Mouse (Mus musculus) erythroblast, embryonic 14.5 days (primary cell): ENCODE data around the gene Elovl7. TPM values are rescaled to one million over a fixed set of nuclear protein-coding genes. Genes with fewer than 3 reads are reported as not detected.

ENCODE experiments used
- H3K27me3 ChIP-seq: 2 replicates; pipeline ENCODE4 v1.6.1; 2012; ENCODE audit warnings: inconsistent platforms; ENCODE audit not compliant: control insufficient read depth
- H3K36me3 ChIP-seq: 2 replicates; pipeline ENCODE4 v1.6.1; 2012; ENCODE audit warnings: mild to moderate bottlenecking, inconsistent platforms; ENCODE audit not compliant: control insufficient read depth
- H3K4me1 ChIP-seq: 2 replicates; pipeline ENCODE4 v1.6.1; 2012; ENCODE audit warnings: inconsistent platforms; ENCODE audit not compliant: control insufficient read depth
- H3K4me3 ChIP-seq: replicated peaks from 2 replicates; pipeline ENCODE3; 2012; ENCODE audit warnings: moderate library complexity, mild to moderate bottlenecking, inconsistent platforms
- H3K9me3 ChIP-seq: 2 replicates; pipeline ENCODE4 v1.6.1; 2012; ENCODE audit warnings: low read length, inconsistent platforms, mixed read lengths; ENCODE audit not compliant: control insufficient read depth
- GATA1 ChIP-seq: IDR thresholded peaks from 2 replicates; pipeline ENCODE4 v1.6.1; 2012; ENCODE audit warnings: low read length, inconsistent platforms, mixed read lengths
- TAL1 ChIP-seq: IDR thresholded peaks from 3 replicates; pipeline ENCODE4 v1.6.1; 2012; ENCODE audit warnings: low read length, inconsistent platforms, mixed read lengths
- polyA plus RNA-seq: library from polyadenylated mRNA; stranded (reverse); fragments of >175 nt; gene quantifications from 2 replicates; pipeline ENCODE4 v1.2.3, GENCODE M21; 2012

The Elovl7 gene
- polyA plus RNA-seq, 1 experiment, result not detected

DNA sequence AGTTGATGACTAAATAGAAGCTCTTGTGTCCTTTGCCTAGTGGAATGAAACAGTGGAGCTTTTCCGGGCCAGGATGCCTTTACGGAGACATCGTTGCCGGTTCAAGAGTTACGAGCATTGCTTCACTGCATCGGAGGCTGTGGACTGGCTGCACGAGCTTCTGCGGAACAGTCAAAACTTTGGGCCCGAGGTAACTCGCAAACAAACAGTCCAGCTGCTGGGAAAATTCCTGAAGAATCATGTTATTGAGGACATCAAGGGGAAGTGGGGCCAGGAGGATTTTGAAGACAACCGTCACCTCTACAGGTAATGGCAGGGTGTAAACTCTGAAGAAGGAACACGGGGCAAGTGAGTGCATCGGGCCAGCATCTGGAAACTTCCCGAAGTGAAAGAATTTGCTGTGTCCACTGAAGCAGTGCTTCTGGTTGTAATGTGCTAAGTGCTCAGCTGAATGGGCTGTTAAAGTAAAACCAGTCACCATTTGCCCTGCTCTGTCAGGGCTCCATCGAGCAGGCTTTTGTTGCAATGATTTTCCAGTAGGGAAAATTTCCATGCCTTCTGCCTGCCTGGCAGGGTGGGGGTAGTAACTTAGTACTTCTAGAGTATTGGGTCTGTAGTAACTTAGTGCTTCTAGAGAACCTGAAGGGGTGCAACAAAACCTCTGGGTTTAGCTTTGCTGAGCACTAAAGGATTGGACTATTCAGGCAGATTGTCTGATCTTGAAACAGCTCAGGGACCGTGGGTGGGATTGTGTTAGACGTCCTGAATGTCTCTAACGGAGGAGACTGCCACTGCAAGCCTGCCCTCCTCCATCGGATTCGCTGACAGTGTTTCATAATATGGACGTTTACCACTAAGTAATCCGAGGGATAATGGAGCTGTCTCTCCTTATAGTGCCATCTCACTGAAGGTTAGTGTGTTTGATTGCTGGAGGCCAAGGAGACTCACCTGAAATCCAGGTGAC, 109.9 kb downstream of the Elovl7 start:
- Histone ChIP-seq H3K4me1 (peaks cover 9% of the 10 kb centered on the region), H3K27me3 (no peaks in the 10 kb centered on the region), H3K4me3 (no peak overlapping the region), H3K9me3 (no peaks in the 10 kb centered on the region), H3K36me3 (peaks cover 87% of the 10 kb centered on the region)
- TF ChIP-seq GATA1, result no peak

DNA sequence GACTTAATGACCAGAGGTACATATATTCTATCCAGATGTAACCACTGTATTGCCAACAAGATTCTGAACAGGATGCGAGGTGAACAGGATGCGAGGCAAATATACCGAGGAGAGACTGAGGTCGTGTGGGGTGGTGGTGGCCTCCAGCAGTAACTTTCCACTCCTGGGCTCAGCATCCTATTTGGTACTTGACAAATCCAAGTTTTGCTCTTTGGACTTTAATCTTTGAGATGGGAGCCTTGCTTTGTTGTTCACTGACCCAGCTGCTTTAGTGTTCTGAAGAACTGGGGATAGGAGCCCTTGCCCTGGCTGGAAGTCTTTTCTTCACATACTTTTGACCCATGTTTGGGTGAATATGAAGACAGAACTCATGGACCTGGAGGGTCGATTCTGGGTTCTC, 111.7 kb downstream of the Elovl7 start:
- Histone ChIP-seq H3K9me3 (no peaks in the 10 kb centered on the region), H3K4me3 (no peak overlapping the region), H3K27me3 (no peaks in the 10 kb centered on the region), H3K4me1 (no peaks in the 10 kb centered on the region), H3K36me3 (peaks cover 84% of the 10 kb centered on the region)
- TF ChIP-seq TAL1 (no peak), GATA1 (no peak)

DNA sequence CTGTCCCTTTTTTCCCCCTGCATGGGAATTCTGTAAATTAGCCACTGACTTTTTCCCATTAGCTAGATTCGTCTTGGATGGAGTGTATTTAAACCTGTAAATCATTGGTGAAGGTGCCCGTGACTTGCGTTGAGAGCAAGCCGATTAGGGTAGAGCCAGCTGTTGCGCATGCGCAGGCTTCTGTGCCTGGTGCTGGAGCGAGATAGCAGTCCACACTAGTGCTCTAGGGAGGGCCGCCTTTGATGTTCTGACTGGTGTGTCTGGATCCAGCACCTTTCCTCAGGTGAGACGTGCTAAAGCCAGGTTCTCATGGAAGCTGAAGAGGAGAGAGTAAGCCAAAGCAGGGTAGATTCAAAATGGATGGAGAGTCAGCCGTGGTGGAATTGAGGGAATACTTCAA, 112.1 kb downstream of the Elovl7 start:
- Histone ChIP-seq H3K36me3 (peaks cover 82% of the 10 kb centered on the region), H3K9me3 (no peaks in the 10 kb centered on the region), H3K4me1 (no peaks in the 10 kb centered on the region), H3K4me3 (no peak overlapping the region), H3K27me3 (no peaks in the 10 kb centered on the region)
- TF ChIP-seq GATA1 (no peak), TAL1 (no peak)

DNA sequence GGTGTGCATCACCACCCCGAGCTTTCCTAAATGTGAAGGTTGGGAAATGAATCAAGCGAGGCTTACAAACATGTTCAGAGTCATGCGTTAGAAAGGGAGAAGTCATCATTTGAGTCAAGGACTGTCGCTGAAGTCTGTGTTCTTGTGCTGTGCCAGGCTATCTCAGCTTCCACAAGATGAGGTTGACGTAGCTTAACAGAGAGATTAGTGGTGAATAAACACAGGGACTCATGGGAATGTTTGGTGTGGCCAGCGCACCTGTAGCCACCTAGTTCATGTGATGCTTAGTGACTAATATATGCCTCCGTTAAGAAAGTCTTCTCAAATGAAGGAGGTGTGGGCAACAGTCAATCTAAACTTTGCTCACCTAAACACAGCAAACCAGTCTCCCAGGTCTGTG, 112.8 kb downstream of the Elovl7 start:
- TF ChIP-seq TAL1, result no peak
- TF ChIP-seq GATA1, result no peak
- no peaks in the 10 kb centered on the region for H3K4me1 ChIP-seq
- H3K27me3 ChIP-seq, result no peaks in the 10 kb centered on the region
- H3K4me3 ChIP-seq, result no peak overlapping the region
- H3K9me3 ChIP-seq, result no peaks in the 10 kb centered on the region
- peaks cover 82% of the 10 kb centered on the region for H3K36me3 ChIP-seq

DNA sequence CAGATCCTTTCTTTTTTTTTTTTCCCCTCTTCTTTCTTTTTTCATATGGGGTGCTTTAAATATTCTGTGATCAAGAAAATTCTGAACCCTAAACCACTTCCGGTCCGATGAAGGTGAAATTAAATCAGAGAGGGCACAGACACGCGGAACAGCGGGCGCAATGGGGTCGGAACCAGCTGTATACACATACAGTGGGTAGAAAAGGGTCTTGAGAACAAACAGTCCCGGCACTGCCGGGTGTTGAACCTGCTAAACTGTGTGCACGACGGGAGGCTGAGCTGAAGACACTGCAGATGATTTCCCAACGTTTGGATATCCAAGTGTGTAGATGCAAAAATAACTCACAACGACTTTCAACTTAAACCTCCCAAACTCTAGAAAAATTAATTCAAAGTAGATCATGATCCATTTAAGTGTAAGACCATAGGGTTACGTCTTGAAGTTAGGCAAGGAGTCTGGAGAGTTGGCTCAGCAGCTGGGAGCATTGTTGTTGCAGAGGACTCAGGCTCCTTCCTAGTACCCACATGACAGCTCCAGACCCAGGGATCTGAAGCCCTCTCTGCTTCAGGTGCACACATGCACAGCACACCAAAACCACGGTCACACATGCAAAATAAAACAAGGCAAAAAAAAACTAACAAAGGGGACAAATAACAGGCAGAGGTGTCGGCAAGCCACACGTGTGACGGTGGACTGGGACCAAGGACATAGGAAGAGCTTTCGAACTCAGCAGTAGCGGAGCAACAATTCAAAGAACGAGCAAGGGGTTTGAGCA, 114.4 kb downstream of the Elovl7 start:
- H3K4me3 ChIP-seq, result no peak overlapping the region
- H3K4me1 ChIP-seq, result no peaks in the 10 kb centered on the region
- no peak for TF ChIP-seq GATA1
- no peak for TF ChIP-seq TAL1
- peaks cover 72% of the 10 kb centered on the region for H3K36me3 ChIP-seq
- no peaks in the 10 kb centered on the region for H3K27me3 ChIP-seq
- no peaks in the 10 kb centered on the region for H3K9me3 ChIP-seq

DNA sequence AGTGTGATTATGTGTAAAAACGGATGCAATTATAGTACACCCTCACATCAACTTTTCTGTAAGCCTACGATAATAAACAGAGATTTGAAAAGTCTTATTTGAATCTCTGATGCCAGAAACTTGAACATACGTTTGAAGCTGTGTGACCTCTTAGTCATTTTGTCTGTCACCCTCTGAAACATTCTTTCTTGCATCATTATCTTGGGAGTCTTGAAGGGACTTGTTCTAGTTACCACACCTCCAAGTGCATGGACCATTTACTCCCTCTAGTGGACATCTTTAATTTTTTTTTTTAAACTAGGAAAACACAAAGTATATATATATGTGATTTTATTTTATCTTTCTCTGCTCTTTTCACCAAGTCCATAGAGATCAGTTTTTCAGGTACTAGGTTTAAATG, 115.5 kb downstream of the Elovl7 start:
- Histone ChIP-seq H3K27me3 (no peaks in the 10 kb centered on the region), H3K36me3 (peaks cover 65% of the 10 kb centered on the region), H3K4me3 (no peak overlapping the region), H3K4me1 (no peaks in the 10 kb centered on the region), H3K9me3 (no peaks in the 10 kb centered on the region)
- TF ChIP-seq GATA1 (no peak), TAL1 (no peak)

Other genes starting within 250 kb of the Elovl7 start
- gene Smim15, start 170.0 kb upstream of the Elovl7 start, polyA plus RNA-seq, result 0.10 and 0.30 TPM in 2 replicates
- 2.5 and 4.4 TPM in 2 replicates for gene Ndufaf2, start 55.8 kb upstream of the Elovl7 start, polyA plus RNA-seq
- 0.12 and 0.19 TPM in 2 replicates for gene Ercc8, start 55.7 kb upstream of the Elovl7 start, polyA plus RNA-seq
- 0.55 and 0.86 TPM in 2 replicates for gene Depdc1b, start 101.9 kb downstream of the Elovl7 start, polyA plus RNA-seq
- gene Pde4d, start 235.5 kb downstream of the Elovl7 start, polyA plus RNA-seq, result 0.18 and 0.23 TPM in 2 replicates